Mouse (Mus musculus): ENCODE data around the gene Fchsd2.

The Fchsd2 gene

DNA sequence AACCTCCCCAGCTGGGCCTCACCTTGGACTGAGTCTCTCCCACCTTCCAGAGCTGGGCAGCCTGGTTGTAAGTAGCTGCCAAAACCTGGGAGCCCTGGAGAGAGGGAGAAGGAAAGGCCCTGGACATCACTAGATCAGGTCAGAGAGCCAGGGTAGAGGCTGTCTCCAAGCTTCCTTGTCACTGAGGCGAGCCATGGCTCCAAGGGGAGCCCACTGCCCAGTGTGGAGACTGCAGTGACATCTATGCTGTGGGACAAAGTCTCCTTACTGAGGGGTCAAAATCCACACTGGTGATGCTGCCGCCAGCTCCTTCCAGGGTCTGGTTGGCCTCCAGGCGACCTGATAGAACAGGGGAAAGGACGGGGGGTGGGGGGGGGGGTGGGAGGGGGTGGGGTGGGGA lies 199.4 kb downstream of the Fchsd2 start:
- DNase-seq, result no peak

DNA sequence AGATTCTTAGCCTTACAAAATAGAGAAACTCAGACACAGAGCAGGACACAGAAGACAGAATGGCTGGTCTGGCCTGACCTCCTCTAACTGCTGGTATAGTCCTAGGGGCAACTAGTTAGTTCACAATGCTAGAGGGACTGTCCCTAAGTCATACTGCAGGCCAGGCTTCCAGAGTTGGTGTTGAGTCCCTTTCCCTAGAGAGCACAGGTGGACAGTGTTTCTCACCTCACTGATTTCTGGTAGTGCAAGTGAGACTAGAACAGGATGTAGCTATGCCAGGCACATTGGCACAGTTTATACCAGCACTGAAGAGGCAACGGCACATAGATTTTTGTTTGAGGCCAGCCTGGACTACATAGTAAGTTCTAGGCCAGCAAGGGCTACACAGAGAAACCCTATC lies 200.0 kb downstream of the Fchsd2 start:
- no peak for DNase-seq

DNA sequence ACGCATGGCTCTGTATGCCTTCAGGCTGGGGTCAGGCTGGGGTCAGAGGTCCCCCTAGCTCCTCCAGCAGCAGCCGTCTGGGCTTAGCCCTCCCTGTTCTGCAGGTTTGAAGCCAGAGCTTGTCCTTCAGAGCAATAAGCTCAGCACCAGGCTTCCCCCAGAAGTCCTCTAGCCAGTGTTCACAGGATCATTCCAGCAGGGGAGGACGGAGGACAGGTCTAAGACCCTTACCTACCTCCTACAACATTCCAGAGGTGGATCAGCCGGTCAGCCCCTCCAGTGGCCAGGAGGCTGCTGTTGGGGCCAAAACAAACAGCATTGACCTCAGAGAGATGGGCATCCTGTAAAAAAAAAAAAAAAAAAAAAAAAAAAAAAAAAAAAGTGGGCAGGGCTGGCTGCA lies 200.5 kb downstream of the Fchsd2 start:
- no peak for DNase-seq

DNA sequence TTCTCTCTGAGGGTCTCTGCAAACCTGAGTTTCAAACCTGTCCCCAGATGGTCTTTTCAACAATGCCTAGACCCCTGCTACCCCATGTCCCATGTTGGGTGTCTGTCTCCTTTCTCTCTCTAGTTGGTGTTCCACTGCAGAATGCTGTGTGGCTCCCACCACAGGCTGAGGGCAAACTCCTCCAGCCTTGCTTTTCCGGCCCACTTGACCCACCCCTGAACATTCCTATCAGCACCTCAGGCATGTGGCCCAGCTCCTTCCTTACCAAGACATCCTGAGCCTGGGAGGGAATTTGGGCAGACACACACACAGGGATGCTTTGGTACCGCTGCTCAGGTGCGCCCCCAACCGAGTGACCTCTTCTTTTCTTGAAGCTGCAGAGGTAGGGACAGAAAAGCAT lies 200.9 kb downstream of the Fchsd2 start:
- peak in 1 of 2 experiments; percentile 24 for DNase-seq

DNA sequence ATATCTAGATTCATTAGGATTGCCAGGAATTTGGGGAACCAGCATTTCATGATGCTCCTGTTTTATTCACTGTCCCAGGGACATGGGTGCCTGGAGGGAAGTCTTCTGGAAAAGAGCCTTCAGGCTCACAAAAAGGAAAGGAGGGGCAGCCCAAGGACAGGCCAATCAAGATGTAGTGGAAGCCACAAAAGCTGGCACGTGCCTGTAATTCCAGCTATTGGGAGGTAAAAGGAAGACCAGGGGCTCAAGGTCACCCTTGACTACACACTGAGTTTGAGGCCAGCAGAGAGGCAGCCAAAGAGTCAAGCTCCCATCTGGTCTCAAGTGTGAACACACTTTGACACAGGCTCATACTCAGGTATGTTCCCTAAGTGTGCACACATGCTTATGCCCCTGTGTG lies 202.8 kb downstream of the Fchsd2 start:
- no peak for DNase-seq

DNA sequence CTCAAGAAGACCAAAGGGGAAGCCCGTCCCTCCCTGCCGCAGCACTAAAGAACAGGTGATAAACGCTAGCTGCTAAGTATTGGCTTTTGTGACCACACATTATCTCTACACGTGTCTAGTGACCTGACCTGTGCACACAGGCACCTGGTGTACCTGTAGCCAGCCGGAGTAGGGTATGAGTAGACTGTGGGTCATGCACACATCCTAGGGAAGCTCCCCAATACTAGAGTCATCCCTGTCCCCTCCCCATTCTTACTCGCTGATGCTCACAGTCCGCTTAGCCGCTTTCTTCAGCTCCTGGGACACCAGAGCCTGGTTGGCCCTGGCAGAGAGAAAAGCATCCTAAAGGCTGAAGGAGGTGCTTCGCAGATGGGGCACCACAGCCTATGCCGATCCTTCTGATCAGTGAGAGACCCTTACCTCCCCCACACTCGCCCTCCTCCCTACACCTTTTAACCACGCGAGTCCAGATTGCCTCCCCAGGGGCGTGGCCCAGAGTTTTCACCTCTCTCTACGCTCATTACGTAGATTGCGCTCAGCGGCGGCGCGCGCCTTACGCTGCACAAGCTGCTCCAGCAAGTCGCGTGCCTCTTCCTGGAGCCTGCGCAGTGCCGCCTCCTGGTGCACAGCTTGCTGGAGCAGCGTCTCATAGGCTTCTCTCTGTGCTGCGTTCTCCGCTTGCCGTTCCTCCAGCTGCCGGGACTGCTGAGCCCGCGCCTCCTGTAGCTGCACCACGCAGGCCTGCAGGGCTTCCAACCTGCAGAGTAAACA lies 203.8 kb downstream of the Fchsd2 start:
- peak; percentile 76 to 85 for DNase-seq

DNA sequence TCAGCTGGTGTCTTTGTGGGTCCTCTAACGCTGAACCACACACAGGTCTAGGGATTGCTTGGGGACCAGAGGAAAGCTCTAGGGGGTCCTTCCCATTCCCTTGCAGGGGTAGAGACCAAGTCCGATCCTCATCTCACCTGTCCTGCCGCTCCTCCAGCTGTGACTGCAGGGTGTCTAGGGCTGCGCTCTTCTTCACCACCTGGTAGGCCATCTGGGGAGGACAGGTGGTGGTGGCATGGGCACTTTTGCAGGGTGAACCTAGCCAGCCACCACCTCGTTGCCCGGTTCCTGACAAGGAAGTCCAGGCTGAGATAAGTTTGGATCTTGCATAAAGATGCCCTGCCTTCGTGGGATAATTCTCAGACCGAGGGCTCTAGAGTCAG lies 204.4 kb downstream of the Fchsd2 start:
- DNase-seq, result no peak

DNA sequence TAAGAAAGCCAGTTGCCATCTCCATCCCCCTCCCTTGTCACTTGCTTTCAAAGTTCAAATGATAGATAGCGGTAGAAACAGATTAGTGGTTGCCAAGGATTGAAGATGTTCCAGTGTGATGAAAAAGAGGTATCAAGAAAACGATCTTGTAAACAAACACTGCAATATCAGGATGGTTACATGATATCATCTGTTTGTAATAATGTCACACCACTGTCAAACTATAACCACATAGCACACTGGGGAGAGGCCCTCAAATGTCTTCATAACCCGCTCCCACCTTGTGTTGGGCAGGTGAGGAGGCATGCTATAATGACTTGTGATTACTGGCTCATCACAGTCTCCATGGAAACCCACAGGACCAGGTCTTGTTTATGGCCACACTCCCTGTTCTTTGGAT lies 205.7 kb downstream of the Fchsd2 start:
- no peak for DNase-seq

DNA sequence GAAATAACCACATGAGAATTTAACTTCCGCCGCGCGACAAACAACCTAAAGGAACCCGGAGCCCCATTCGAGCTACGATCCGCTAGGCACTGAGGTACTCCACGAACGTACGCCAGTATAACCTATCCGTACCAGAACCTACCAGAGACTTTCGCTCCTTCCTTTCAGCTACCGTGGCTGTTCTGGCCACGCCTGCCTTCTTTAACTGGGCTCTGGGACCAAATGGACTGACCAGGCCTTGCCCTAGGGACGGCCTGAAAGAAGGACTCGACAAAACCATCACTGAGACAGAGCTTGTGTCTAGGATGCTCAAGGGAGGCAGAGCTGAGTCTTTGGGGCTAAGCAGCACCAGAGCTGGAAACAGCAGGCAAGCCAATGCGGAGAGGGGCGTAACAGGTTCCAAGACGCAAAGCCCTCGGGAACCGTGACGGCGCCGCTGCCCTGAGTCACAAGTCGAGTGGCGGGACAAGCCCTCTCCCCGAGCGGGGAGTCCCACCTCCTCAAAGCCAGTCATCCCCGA lies 208.8 kb downstream of the Fchsd2 start:
- DNase-seq, result peak in 1 of 2 experiments; percentile 29

DNA sequence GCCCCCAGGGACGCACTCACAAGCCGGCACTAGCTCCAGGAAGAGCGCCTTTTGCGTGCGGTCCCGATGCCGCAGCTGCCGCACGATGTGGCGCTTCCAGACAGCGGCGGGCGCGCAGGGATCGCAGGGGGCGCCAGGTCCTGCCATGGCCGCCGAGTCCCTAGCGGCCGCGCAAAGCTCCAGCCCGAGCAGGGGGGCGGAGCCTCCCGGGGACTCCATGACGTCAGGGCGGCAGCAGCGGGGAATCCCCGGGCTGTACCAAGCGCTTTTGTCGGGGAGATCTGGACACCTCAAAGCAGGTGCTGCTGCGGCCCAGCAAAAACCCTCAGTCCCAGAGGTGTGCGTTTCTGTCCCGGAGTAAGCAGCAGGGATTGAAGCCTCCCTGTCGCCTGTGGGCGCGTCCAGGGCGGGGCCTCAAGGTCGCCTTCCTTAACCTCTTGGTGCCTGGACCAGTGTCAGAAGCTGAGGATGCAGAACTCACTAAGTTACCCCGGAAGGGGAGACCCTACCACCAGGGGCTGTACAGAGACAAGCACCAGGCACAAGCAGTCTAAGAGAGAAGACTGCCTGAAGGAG lies 209.3 kb downstream of the Fchsd2 start, which contains the start of gene Atg16l2:
Atg16l2 (minus strand) TSS at position 371 of the 576 bp plus-strand sequence.
- peak; percentile 95 to 96 for DNase-seq

DNA sequence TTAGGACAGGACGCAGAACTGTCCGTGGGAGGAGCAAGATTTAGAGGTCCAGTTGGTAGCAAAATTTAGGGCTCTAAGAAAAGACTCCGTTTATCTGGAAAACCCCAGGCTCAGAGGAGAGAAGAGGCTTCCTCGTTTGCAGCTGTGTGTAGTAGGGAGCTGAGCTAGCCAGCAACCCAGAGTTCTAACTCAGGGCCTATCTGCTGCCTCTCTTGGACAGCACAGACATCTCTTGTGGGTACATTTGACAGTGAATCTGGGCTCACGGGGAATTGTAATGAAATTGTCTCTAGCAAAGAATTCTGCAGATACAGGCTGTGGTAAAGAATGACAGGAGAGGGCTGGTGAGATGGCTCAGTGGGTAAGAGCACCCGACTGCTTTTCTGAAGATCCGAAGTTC lies 210.0 kb downstream of the Fchsd2 start:
- no peak for DNase-seq

DNA sequence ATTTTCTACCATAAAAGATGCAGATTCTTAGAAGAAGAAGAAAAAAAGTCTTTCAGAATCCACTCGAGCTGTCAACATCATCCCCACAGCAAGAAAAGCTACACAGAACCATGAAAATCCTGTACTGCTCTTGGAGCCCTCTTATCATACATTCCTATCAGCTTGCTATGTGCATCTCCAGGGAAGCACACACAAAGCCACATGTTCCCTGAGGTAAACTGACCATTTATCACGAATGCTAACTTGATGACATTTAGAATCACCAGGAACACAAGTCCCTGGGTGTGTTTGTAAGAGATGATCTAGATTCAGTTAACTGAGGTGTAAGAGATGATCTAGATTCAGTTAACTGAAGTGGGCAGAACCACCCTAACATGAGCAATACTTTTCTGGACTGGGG lies 214.2 kb downstream of the Fchsd2 start:
- no peak for DNase-seq

DNA sequence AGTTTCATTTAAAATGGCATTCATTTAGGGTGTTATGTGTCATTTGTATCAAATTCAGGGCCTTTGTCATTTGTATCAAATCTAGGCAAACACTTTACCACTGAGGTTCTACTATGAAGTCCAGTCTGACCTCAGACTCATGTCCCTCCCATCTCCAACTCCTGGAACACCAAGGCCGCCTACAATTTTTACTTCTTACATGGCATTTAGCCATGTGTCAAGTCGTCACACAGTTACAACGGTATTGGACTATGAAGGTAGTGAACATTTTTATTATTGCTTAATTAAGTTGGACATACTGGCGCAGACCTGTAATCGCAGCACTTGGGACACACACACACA lies 217.3 kb downstream of the Fchsd2 start:
- DNase-seq, result no peak

DNA sequence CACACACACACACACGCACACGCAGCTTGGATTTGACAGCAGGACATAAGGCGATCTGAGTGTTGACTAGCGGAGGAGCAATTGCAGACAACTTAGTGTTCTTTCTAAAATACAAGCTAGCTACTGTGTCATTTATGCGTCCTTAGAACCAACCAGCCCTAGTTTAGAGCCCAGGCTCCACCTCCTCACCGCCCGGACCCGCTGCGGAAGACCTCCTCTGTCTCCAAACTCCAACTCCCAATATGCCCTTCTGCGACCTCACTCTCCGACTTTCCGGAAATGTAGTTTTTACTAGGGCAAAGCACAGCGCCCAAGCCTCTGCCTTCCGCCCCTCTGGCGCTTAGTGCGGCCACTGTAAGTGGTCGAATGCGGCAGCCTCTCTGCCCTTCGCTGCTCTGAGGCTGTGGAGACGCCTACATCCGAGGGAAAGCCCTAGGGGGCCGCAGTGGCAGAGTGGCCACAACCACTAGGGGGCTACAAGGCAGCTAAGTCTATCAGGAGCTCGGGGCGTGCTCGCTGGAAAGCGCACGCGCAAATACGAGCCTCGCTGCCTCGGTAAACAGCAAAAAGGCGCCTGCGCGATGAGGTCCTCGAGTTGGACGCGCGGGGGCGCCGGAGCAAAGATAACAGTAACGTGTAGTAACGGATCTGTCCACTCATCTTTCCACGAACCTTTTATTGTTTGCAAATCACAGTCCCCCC lies 217.8 kb downstream of the Fchsd2 start:
- DNase-seq, result peak; percentile 97 to 98

DNA sequence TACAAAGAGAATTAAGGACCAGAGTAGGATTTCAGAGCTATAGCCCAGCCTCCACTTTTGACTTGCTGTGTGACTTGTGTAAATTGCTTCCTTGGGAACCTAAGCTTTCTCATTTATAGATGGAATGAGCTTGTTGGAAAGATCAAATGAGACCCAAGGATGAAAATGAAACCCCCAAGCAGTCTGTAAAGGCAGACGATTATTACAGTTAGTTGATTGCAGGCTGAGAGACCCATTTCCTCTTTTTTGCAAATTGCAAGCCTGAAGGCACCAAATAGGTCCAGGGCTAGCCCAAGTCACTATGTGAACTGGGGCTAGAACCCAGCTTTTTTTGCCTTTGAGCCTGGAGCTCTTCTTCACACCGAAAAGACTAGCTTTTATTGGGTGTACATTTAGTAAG lies 218.4 kb downstream of the Fchsd2 start:
- DNase-seq, result no peak

DNA sequence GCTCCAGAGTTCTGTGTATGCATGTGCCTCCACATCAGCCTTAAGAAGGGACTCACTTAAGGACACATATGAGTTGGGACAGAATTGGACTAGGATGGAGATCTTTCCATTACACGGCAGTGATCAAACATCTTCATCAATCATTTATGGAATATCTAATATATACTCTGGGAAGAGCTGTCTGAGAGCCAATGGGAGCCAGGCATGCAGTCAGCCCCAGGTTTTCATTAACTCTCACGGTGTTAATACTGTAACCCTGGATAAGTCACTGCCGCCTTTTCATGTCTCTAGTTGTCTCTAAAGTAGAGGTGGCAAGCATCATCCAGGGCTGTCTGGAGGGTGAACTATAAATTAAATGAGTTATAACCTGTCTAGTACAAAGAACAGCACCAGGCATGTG lies 220.4 kb downstream of the Fchsd2 start:
- DNase-seq, result no peak

DNA sequence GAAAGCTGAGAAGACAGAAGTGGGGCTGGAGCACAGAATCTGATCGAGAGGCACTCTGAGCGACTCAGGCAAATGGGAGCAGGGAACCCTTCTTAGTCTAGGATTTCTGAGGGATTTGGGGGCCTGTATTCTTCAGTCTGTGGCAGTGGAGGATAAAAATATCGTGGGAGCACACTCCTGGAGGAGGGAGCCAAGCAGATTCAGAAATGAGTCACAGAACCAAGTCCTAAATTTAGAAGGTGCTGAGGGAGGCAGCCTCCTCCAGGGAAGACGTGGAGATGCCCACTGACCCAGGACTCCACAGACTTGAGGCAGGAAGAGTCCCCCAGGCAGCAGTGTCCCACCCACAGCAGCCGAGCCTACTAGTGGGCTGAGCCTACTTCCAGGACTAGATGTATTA lies 221.7 kb downstream of the Fchsd2 start:
- no peak for DNase-seq

DNA sequence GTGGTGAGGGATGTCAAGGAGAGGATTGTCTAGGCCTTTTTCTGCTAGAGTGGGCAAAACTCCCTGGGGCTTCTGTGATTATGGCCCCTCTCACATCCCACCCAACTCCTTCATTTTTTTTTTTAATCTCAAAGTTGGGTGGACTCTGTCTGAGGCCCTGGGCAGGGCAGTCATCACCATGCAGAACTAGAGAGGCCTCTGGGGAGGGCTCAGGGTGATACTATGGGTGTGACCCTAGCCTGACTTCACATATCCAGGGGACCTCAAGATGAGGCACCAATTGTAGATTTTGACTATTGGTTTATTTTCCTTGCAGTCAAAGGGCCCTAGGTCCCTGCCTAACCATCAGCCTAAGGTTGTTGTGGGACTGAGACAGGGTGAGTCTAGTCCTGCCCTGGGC lies 223.0 kb downstream of the Fchsd2 start:
- no peak for DNase-seq

DNA sequence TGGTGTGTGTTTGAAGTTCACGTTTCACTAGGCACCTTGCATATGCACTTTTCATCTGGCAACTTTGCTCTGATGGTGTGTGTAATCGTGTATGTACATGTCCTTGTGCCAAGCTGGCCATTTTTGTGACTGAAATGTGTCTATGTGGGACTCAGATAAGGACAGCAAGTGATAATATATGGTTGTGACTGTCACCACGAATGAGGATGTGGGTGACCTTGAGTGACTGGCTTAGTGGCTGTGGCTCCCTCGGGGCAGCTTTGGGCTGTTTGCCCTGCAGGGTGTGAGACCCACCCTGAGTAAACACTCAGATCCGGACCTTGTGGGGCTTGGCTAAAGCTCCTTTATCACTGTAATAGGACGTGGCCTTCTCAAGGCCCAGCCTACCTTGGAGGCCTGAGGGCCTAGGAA lies 223.9 kb downstream of the Fchsd2 start:
- DNase-seq, result peak; percentile 59 to 77

DNA sequence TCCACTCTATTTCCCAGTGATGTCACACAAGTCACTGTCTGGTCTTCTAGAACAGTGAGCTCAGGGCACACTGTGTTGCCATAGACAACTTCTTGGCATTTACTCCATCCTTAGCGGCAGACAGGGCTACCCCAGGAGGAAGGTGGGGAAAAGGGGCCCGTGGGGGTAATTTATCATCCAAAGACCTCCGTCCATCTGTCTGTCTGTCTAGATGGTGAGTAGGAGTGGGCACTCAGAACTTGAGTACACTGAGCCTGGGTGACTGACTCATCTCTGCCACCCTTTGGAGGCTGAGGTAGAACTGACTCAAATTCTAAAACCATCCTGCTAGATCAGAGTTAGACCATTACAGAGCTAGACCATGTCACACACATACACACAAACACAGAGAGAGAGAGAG lies 224.4 kb downstream of the Fchsd2 start, which contains the start of gene Stard10:
Stard10 (plus strand) TSS at position 73 of the 400 bp plus-strand sequence.
- DNase-seq, result no peak

DNA sequence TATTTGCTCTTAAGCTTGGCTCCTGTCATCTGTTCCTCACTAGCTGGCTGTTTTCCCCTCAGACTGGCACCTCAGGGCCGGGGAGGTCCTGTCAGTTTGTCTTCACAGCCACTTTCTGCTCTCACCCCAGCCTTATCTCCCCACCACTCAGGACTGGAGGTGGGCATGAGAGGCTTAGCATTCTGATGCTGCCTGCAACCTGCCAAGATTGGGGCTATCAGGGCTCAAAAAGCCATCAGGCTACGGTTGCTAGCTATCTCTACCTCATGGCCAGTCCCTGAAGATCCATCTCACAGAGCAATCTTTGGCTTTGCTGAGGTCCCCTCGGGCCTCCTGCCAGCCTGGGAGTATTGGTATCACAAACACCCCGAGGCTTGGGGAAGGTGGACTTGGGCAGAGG lies 226.2 kb downstream of the Fchsd2 start:
- DNase-seq, result no peak

DNA sequence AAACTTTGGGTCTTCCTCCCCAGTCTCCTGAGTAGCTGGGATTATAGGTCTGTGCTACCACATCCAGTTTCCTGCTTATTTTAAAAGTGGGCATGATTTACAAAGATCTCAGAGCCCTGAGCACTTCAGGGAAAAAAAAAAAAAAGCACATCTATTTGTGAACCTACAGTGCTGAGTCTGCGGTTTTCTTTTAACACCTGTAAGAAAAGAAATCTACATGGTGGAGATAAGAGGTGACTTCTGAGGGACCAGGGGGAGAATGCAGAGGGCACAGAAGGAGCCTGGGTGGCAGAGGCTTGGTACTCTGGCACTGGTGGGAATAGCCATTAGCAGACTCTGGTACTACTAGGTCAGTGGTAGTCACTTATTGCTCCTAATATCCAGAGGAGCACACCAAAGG lies 227.1 kb downstream of the Fchsd2 start:
- no peak for DNase-seq

DNA sequence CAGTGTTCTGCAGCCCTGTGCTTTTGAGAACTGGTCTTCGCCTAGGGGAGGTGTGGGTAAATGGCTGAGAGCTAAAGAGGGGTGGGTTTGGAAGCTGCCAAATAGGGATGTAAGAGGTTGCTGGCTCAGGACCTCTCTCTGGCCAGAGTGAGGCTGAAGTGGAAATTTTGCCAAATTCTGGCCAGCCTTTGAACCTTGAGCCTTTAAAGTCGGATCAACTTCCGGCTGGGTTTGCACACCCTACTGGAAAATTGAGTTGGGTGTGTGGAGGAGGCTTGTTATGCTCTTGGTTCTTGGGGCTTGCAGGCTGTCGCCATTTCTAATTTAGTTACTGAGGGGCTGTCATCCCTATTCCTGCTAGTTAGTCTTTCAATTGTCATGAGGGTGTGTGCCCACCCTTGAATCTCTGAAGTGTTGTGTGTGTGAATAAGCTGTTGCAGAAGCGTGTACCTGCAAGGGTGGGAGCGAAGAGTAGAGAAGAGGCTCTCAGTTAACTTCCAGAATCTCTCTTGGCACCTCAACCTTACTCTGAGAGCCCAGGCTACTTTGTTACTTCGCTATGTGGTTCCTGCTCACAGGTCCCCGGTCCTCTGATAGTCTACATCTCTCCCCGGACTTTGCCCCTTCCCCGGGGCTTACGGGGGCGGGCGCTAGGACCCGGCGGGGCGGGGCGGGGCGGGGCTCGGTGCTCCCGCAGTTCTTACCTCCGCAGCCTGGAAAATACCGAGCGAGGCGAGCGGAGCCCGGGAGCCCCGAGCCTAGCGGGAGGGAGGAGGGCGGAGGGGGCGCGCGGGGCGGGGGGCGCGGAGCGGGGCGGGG lies 227.9 kb downstream of the Fchsd2 start:
- peak; percentile 35 to 48 for DNase-seq
